Mouse (Mus musculus) intestine, postnatal 0 days (tissue): ENCODE results near the gene 2310030G06Rik. TPM values are rescaled to one million over a fixed set of nuclear protein-coding genes. Genes with fewer than 3 reads are reported as not detected.

Experiments
- ATAC-seq: fragments of 200-750 bp; cut with Nextera tagmentation; 2 replicates; pipeline ENCODE4 v1.8.0; 2017; ENCODE audit warnings: mild to moderate bottlenecking, moderate TSS enrichment, moderate library complexity
- H3K27ac ChIP-seq: fragments of 300-500 bp; sonication (generic); 2 replicates; pipeline ENCODE4 v1.5.1; 2014; ENCODE audit warnings: mild to moderate bottlenecking, low read depth, low read length, moderate library complexity
- H3K27me3 ChIP-seq: fragments of 300-500 bp; sonication (generic); replicated peaks from 2 replicates; pipeline ENCODE4 v1.6.1; 2014; ENCODE audit warnings: low read length, mixed read lengths; ENCODE audit not compliant: control insufficient read depth, insufficient read depth
- H3K36me3 ChIP-seq: fragments of 300-500 bp; sonication (generic); 2 replicates; pipeline ENCODE4 v1.6.1; 2014; ENCODE audit warnings: mild to moderate bottlenecking, moderate library complexity; ENCODE audit not compliant: control insufficient read depth, insufficient read depth
- H3K4me1 ChIP-seq: fragments of 300-500 bp; sonication (generic); replicated peaks from 2 replicates; pipeline ENCODE4 v1.6.1; 2014; ENCODE audit warnings: antibody characterized with exemption, low read length, mixed read lengths; ENCODE audit not compliant: control insufficient read depth, insufficient read depth
- H3K4me2 ChIP-seq: fragments of 300-500 bp; sonication (generic); replicated peaks from 2 replicates; pipeline ENCODE4 v1.6.1; 2014; ENCODE audit warnings: low read depth, mild to moderate bottlenecking, moderate library complexity
- H3K4me3 ChIP-seq: fragments of 300-500 bp; sonication (generic); 2 replicates; pipeline ENCODE4 v1.5.1; 2014; ENCODE audit warnings: low read depth, low read length
- H3K9ac ChIP-seq: fragments of 300-500 bp; sonication (generic); 2 replicates; pipeline ENCODE4 v1.6.1; 2014; ENCODE audit warnings: mild to moderate bottlenecking, low read depth, low read length
- H3K9me3 ChIP-seq: fragments of 300-500 bp; sonication (generic); 2 replicates; pipeline ENCODE4 v1.6.1; 2016; ENCODE audit warnings: mixed run types; ENCODE audit not compliant: control insufficient read depth
- CTCF ChIP-seq: sonication (generic); IDR thresholded peaks from 2 replicates; pipeline ENCODE4 v1.5.1; 2016; ENCODE audit warnings: low read depth, mild to moderate bottlenecking, control low read depth, antibody characterized with exemption, moderate library complexity
- WGBS: fragments of 180-500 bp; shearing (Covaris S2); extraction: QIAGEN DNeasy Blood & Tissue Kit; methylation state at CpG from one replicate; pipeline ENCODE4 v1.1.7; 2014; 5-methylcytosine and 5-hydroxymethylcytosine counted together
- polyA plus RNA-seq: library from polyadenylated mRNA; unstranded; fragments of >200 nt; fragmentation: Nextera tagmentation; extraction: Ambion mirVana; gene quantifications from 2 replicates; pipeline ENCODE4 v1.2.1, GENCODE M21; 2015

Gene 2310030G06Rik
- polyA plus RNA-seq, 1 experiment from 2014 or later, result 45.3 TPM

DNA sequence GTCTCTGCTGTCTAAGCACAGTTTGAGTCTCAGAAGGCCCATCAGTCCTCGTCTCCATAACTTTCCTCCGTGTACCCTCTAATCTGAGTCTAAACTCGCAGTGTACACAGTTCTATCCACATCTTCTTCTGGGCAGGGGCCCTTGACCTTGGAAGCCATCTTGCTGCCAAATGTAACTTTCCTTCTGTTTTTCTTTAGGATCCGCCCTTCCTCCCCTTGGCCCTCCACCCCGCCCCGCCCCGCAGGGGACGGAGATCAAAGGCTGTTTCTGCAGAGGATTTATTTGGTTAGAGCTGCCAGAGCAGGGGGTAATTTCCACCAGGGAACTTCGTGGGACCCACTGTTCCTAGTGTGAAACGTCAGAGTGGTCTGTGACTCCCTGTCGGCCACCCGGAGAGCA is 25.3 kb downstream of the 2310030G06Rik start:
- Histone ChIP-seq H3K36me3 (no peaks in the 10 kb centered on the region), H3K27ac (no peak overlapping the region), H3K4me1 (no peaks in the 10 kb centered on the region), H3K4me3 (no peak overlapping the region), H3K9ac (no peak overlapping the region), H3K27me3 (no peaks in the 10 kb centered on the region), H3K9me3 (no peaks in the 10 kb centered on the region), H3K4me2 (no peak overlapping the region)
- no peak for ATAC-seq
- 25% methylated on average over 12 of the region's 12 CpGs for WGBS
- TF ChIP-seq CTCF, result no peak

- no peak overlapping the region for H3K4me3 ChIP-seq
- no peak overlapping the region for H3K9ac ChIP-seq
- no peaks in the 10 kb centered on the region for H3K9me3 ChIP-seq
- no peaks in the 10 kb centered on the region for H3K4me1 ChIP-seq
- 71% methylated on average over 4 of the region's 4 CpGs for WGBS
- no peak overlapping the region for H3K4me2 ChIP-seq
- no peaks in the 10 kb centered on the region for H3K36me3 ChIP-seq
- H3K27me3 ChIP-seq, result no peaks in the 10 kb centered on the region
- no peak for TF ChIP-seq CTCF
- no peak overlapping the region for H3K27ac ChIP-seq
- ATAC-seq, result no peak
These were observed 27.5 kb downstream of the 2310030G06Rik start for GRCm38 (mm10) chr9:50718878-50719277.

DNA sequence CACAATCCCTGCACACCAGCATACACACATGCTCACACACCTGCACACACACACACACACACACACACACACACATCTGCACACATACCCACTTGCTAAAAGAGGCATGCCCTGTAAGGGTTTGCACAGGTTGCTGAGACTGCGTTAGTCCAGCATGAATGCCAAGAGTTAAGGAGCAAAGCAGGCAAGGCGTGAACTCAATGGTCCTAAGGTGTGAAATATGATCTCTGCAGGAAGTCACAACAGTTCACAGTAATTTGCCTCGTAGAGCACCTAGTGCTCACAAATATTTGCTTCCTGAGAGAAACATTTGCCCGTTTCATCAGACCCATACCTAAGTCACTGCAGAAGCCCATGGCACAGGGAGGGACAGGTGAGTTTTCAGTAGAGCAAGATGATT is 32.1 kb downstream of the 2310030G06Rik start:
- Histone ChIP-seq H3K4me1 (no peaks in the 10 kb centered on the region), H3K36me3 (no peaks in the 10 kb centered on the region), H3K4me2 (no peak overlapping the region), H3K9ac (no peak overlapping the region), H3K27ac (no peak overlapping the region), H3K27me3 (no peaks in the 10 kb centered on the region), H3K9me3 (no peaks in the 10 kb centered on the region), H3K4me3 (no peak overlapping the region)
- WGBS, result 43% methylated on average over 4 of the region's 4 CpGs
- no peak for ATAC-seq
- TF ChIP-seq CTCF, result no peak

DNA sequence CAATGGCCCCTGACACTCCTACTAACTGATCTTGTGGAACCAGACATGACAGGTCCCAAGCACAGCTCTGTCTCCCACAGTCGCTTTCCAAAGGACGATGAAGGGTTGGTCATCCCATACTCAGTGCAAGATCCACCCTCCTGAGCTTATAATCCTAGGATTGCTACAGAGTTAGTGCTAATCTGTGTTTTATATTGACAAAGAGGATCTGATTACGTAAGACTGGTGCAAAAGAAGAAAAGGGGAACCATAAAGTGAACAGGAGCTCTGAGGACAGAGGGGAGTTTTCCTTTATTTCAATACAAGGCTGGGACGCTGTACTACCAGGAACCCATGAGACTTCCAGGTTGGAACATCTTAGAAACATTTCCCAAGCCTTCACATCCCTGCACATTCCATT is 35.0 kb downstream of the 2310030G06Rik start:
- H3K4me3 ChIP-seq, result no peak overlapping the region
- no peaks in the 10 kb centered on the region for H3K36me3 ChIP-seq

DNA sequence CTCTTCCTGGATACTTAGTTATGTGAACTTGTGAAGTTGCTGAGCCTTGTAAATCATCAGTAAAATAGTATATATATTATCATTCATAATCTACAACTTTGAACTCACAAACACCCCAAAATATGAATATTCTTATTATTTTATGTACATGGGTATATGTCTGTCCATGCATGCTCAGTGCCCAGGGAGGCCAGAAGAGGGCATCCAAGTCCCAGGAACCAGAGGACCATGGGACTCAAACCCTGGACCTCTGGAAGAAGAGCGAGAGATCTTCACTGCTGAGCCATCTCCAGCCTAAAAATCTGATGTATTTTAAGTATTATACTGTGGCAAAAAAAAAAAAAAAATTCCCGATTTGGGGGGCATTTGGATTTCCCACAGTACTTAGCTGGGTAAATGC is 37.2 kb downstream of the 2310030G06Rik start:
- H3K27me3 ChIP-seq, result no peaks in the 10 kb centered on the region
- WGBS, result 18% methylated on average over 2 of the region's 2 CpGs
- no peak for ATAC-seq

More for the DNA sequence above, 35.0 kb downstream of the 2310030G06Rik start:
- 70% methylated on average over 4 of the region's 4 CpGs for WGBS
- no peaks in the 10 kb centered on the region for H3K4me1 ChIP-seq
- H3K9me3 ChIP-seq, result no peaks in the 10 kb centered on the region
- no peak overlapping the region for H3K9ac ChIP-seq
- H3K27ac ChIP-seq, result no peak overlapping the region
- no peaks in the 10 kb centered on the region for H3K27me3 ChIP-seq
- TF ChIP-seq CTCF, result no peak
- H3K4me2 ChIP-seq, result no peak overlapping the region
- ATAC-seq, result no peak

DNA sequence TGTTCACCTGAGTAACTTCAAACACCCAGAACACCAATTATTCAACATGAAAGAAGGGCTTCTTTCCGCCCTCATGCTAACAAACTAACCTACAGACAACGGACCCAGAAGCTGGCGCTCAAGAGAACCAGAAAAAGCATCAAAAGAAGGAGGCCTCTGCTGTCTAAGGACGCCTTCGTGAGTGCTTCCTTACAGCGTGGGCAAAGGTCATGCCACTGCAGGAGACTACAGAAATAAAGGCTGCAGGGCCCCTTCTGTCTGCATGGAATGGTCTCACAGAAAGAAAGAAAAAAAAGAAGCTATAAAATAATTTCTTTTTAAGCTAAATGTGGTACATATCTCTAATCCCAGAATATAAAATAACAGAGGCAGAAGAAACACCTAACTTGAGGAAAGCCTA is 41.4 kb downstream of the 2310030G06Rik start:
- Histone ChIP-seq H3K4me3 (no peak overlapping the region), H3K36me3 (no peaks in the 10 kb centered on the region), H3K9ac (no peak overlapping the region), H3K27ac (no peak overlapping the region), H3K27me3 (no peaks in the 10 kb centered on the region), H3K4me1 (no peaks in the 10 kb centered on the region), H3K4me2 (no peak overlapping the region), H3K9me3 (no peaks in the 10 kb centered on the region)
- TF ChIP-seq CTCF, result no peak
- WGBS, result 40% methylated on average over 6 of the region's 6 CpGs
- ATAC-seq, result peak; percentile 66; the same call in 1 of the 2 replicates

More for the DNA sequence above, 37.2 kb downstream of the 2310030G06Rik start:
- Histone ChIP-seq H3K27ac (no peak overlapping the region), H3K9ac (no peak overlapping the region), H3K4me3 (no peak overlapping the region), H3K36me3 (no peaks in the 10 kb centered on the region), H3K4me1 (no peaks in the 10 kb centered on the region), H3K9me3 (no peaks in the 10 kb centered on the region), H3K4me2 (no peak overlapping the region)
- peak; percentile 67 for TF ChIP-seq CTCF
